Mouse (Mus musculus) forebrain, embryonic 16.5 days (tissue): Measurements from ENCODE around the gene Olfr502. TPM values are rescaled to one million over a fixed set of nuclear protein-coding genes. Genes with fewer than 3 reads are reported as not detected.
"Not testable (repeated sequence)": the region's sequence is repeated elsewhere in the genome, so short reads cannot be mapped to it uniquely, and the experiment has no call there.

Experiments
- ATAC-seq: fragments of 200-750 bp; cut with Nextera tagmentation; 2 replicates; pipeline ENCODE4 v1.8.0; 2017; ENCODE audit warnings: mild to moderate bottlenecking, moderate library complexity
- H3K27ac ChIP-seq: fragments of 300-500 bp; sonication (generic); 2 replicates; pipeline ENCODE4 v1.5.1; 2014; ENCODE audit warnings: low read length, control low read depth
- H3K27me3 ChIP-seq: fragments of 300-500 bp; sonication (generic); replicated peaks from 2 replicates; pipeline ENCODE4 v1.6.1; 2014; ENCODE audit warnings: low read length; ENCODE audit not compliant: control insufficient read depth, insufficient read depth
- H3K36me3 ChIP-seq: fragments of 300-500 bp; sonication (generic); 2 replicates; pipeline ENCODE4 v1.6.1; 2014; ENCODE audit not compliant: control insufficient read depth, insufficient read depth
- H3K4me1 ChIP-seq: fragments of 300-500 bp; sonication (generic); replicated peaks from 2 replicates; pipeline ENCODE4 v1.6.1; 2014; ENCODE audit warnings: low read length; ENCODE audit not compliant: control insufficient read depth, insufficient read depth
- H3K4me2 ChIP-seq: fragments of 300-500 bp; sonication (generic); 2 replicates; pipeline ENCODE4 v1.6.1; 2014; ENCODE audit warnings: mild to moderate bottlenecking, low read length, control low read depth
- H3K4me3 ChIP-seq: fragments of 300-500 bp; sonication (generic); replicated peaks from 2 replicates; pipeline ENCODE4 v1.5.1; 2014; ENCODE audit warnings: mild to moderate bottlenecking, low read length, control low read depth
- H3K9ac ChIP-seq: fragments of 300-500 bp; sonication (generic); replicated peaks from 2 replicates; pipeline ENCODE4 v1.6.1; 2014; ENCODE audit warnings: low read depth, low read length, control low read depth
- H3K9me3 ChIP-seq: fragments of 300-500 bp; sonication (generic); 2 replicates; pipeline ENCODE4 v1.6.1; 2016; ENCODE audit warnings: low read length; ENCODE audit not compliant: control insufficient read depth
- WGBS: fragments of 180-500 bp; shearing (Covaris S2); extraction: QIAGEN DNeasy Blood & Tissue Kit; methylation state at CpG from one replicate; pipeline ENCODE4 v1.1.7; 2014; 5-methylcytosine and 5-hydroxymethylcytosine counted together
- polyA plus RNA-seq: library from polyadenylated mRNA; unstranded; fragments of >200 nt; fragmentation: Nextera tagmentation; extraction: Ambion mirVana; gene quantifications from 2 replicates; pipeline ENCODE4 v1.2.1, GENCODE M21; 2015

The Olfr502 gene
- polyA plus RNA-seq = not detected in 2 replicates

DNA sequence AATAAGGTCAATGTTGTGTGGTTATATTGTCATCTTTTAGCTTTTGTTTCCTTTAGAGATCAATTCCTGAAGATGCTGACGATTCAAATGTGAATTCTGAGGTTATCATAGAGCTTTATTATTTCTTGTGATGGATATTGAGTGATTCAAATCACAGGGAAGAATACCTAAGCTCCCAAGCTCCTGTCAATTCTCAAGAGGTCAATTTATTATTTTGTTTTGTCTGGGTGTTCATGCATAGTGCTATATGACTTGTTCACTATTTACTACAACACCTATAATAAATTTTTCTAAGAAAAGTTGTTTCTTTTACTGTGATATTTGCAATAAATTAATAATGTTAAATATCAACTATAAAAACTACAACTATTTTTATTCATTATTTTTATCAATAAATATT, at the start of gene Olfr502:
TSS of gene Olfr502 (minus strand) at position 101 of the 400 bp plus-strand sequence.
- Histone ChIP-seq H3K27me3 (no peaks in the 10 kb centered on the region), H3K9me3 (no peaks in the 10 kb centered on the region), H3K9ac (no peak within 1 kb of the TSS), H3K27ac (no peak within 1 kb of the TSS), H3K4me2 (no peak within 1 kb of the TSS), H3K4me1 (no peaks in the 10 kb centered on the region), H3K36me3 (no peaks in the 10 kb centered on the region), H3K4me3 (no peak within 1 kb of the TSS)
- 65% methylated on average over 1 of the region's 1 CpGs for WGBS
- ATAC-seq = no peak

DNA sequence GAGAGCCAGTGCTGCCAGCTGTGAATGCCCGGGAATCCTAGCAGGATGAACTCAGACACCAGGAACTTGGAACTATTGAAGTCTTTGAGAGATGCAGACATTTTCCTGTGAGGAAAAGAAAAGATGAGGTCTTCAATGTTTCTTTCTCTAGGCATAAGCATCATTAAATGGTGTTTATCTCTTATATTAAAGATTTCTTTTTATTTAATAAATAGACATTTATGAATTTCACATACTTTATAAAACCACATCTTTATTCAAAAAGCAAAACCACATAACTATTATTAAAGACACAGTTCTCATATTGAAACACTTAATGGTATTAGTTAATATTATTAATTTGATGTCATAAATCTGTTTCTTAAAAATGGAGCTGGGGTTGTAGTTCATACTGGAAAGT, 40.8 kb upstream of the Olfr502 start, which contains the start of gene Olfr504:
TSS of gene Olfr504 (minus strand) at position 101 of the 400 bp plus-strand sequence.
- 88% methylated on average over 1 of the region's 1 CpGs for WGBS
- no peak for ATAC-seq
- Histone ChIP-seq H3K4me3 (no peak within 1 kb of the TSS), H3K36me3 (no peaks in the 10 kb centered on the region), H3K4me2 (no peak within 1 kb of the TSS), H3K9me3 (no peaks in the 10 kb centered on the region), H3K9ac (no peak within 1 kb of the TSS), H3K4me1 (no peaks in the 10 kb centered on the region), H3K27me3 (no peaks in the 10 kb centered on the region), H3K27ac (no peak within 1 kb of the TSS)

DNA sequence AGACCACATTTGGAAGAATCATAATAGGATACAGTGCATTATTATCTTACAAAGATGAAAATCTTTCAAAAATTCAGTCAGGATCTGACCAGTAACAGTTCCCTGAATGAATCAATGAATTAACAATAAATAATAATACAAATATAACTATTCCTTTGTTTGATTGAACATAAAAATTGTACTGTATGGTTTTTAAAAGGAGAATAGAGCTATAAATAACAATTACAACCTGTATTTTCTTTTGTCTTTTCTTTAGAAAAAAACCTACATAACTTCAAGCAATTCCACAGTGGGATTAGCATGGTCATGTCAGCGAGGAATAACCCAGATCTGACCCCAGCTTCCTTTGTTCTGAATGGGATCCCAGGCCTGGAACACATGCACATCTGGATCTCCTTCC, 19.4 kb upstream of the Olfr502 start, which contains the start of gene Olfr503:
TSS of gene Olfr503 (plus strand) at position 301 of the 400 bp plus-strand sequence.
- not testable (repeated sequence) for H3K27ac ChIP-seq, ATAC-seq, H3K4me1 ChIP-seq, H3K9me3 ChIP-seq, H3K27me3 ChIP-seq, H3K36me3 ChIP-seq, H3K4me2 ChIP-seq, H3K9ac ChIP-seq, H3K4me3 ChIP-seq
- 57% methylated on average over 1 of the region's 1 CpGs for WGBS

DNA sequence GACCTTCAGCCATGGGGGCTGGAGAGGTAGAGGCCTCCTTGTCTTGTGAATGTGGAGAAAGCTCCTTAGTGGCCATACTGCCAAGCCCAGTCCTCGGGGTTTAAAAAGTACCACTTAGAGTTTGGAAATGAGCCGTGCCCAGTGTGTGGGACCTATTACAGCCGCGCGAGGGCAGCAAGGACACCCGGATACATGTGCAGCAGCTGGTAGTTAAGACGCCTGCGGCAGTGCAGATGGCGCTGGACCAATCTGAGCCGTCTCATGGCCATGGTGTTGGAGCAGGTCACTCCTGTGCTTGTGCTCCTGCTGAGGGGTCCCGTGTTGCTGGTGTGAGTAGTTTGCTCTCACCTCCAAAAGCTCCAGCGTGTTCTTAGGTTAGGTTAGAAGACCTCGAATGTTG, 17.6 kb upstream of the Olfr502 start:
- ATAC-seq = no peak
- Histone ChIP-seq H3K27me3 (no peaks in the 10 kb centered on the region), H3K9me3 (no peaks in the 10 kb centered on the region), H3K4me3 (no peak overlapping the region), H3K36me3 (no peaks in the 10 kb centered on the region), H3K27ac (no peak overlapping the region), H3K9ac (no peak overlapping the region), H3K4me2 (no peak overlapping the region), H3K4me1 (no peaks in the 10 kb centered on the region)
- WGBS = 88% methylated on average over 13 of the region's 13 CpGs

Other genes with a start within 250 kb of the Olfr502 start
- not detected in 2 replicates for gene Olfr490, start 236.1 kb downstream of the Olfr502 start, polyA plus RNA-seq
- not detected in 2 replicates for gene Olfr491, start 211.6 kb downstream of the Olfr502 start, polyA plus RNA-seq
- gene Olfr492, start 201.4 kb downstream of the Olfr502 start, polyA plus RNA-seq = not detected in 2 replicates
- not detected in 2 replicates for gene Olfr493, start 178.1 kb downstream of the Olfr502 start, polyA plus RNA-seq
- gene Olfr494, start 159.7 kb downstream of the Olfr502 start, polyA plus RNA-seq = not detected in 2 replicates
- not detected in 2 replicates for gene Olfr495, start 131.9 kb downstream of the Olfr502 start, polyA plus RNA-seq
- gene Olfr497, start 104.6 kb downstream of the Olfr502 start, polyA plus RNA-seq = not detected in 2 replicates
- not detected in 2 replicates for gene Olfr498, start 59.7 kb downstream of the Olfr502 start, polyA plus RNA-seq
- gene Olfr503, start 19.5 kb upstream of the Olfr502 start, polyA plus RNA-seq = not detected in 2 replicates
- gene Olfr504, start 40.7 kb upstream of the Olfr502 start, polyA plus RNA-seq = not detected in 2 replicates
- gene Olfr506, start 85.7 kb upstream of the Olfr502 start, polyA plus RNA-seq = not detected in 2 replicates
- gene Olfr507, start 96.7 kb upstream of the Olfr502 start, polyA plus RNA-seq = not detected in 2 replicates
- not detected in 2 replicates for gene Olfr508, start 104.9 kb upstream of the Olfr502 start, polyA plus RNA-seq
- gene Olfr509, start 126.8 kb upstream of the Olfr502 start, polyA plus RNA-seq = 0.06 TPM in 1 of 2 replicates, not detected in the other
- not detected in 2 replicates for gene Olfr510, start 141.4 kb upstream of the Olfr502 start, polyA plus RNA-seq
- gene Olfr512, start 188.3 kb upstream of the Olfr502 start, polyA plus RNA-seq = not detected in 2 replicates
- gene Olfr513, start 225.9 kb upstream of the Olfr502 start, polyA plus RNA-seq = not detected in 2 replicates